Mouse (Mus musculus) B cell, adult 67 days (primary cell): ENCODE results near the gene Aamdc. TPM values are rescaled to one million over a fixed set of nuclear protein-coding genes. Genes with fewer than 3 reads are reported as not detected.

Experiments
- total RNA-seq, 2 experiments: library from RNA; stranded (reverse); gene quantifications; 4 replicates each; pipeline ENCODE4 v1.2.4; 2023

Aamdc gene
- 10 to 100 TPM in 1 of 2 experiments, 1 to 10 TPM in 1; 7.8 to 13.8 TPM for total RNA-seq

DNA sequence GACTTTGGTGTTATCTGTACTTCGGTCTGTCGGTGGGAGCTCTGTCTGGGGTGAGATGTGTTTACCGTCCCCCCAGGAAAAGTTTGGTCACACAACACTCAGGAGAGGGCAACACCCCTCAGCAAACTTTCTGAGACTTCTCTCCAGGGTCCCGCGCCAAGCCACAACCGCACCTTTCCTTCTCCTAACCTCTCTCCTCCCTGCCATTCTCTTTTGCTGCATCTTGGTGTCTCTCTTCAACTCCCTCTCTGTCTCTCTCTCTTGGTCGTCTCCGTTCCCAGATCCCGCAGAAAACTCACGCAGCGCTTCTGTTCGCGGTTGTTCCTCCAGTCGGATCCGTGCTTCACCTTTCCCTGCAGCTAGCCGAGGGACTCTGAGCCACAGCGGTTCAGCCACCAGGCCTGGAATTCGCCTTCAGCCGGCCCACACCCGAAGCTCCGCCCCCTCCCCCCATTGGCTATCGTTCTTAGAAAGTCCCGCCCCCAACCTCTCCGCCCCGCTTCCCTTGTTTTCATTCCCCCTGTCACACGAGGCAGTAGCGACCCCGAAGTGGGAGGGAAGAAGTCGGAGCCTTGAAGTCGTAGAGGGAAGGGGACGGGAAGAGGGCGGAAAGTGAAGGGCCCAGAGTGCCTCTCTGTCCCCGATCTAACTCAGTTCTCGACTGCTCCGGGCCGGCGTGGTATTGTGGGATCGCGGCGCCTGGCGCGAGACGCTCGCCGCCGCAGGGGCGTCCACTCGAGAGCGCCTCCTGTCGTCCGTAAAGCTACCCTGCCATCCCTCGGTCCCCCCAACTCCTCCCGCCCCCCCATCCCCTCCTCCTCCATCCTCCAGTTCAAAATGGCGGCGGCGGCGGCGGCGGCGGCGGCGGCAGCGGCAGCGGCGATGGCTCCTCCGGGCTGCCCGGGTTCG lies at the start of gene Aamdc, which contains the start of gene Rsf1:
Gene Aamdc (minus strand): TSS at position 431 of the 909 bp plus-strand sequence.
Gene Rsf1 (plus strand): TSS at position 823 of the 909 bp plus-strand sequence.

Other genes starting within 250 kb of the Aamdc start
- 1 to 10 TPM; 5.5 to 8.5 TPM for gene Usp35, start 247.5 kb downstream of the Aamdc start, total RNA-seq
- gene Kctd21, start 247.2 kb downstream of the Aamdc start, total RNA-seq, result 1 to 10 TPM; 2.0 to 2.1 TPM
- 10 to 100 TPM; 16.6 to 21.0 TPM for gene Alg8, start 207.9 kb downstream of the Aamdc start, total RNA-seq
- gene Ndufc2, start 179.5 kb downstream of the Aamdc start, total RNA-seq, result 10 to 100 TPM; 52.5 to 61.9 TPM
- gene Thrsp, start 161.8 kb downstream of the Aamdc start, total RNA-seq, result not detected
- 10 to 100 TPM in 1 of 2 experiments, 1 to 10 TPM in 1; 7.7 to 12.5 TPM for gene Kctd14, start 128.2 kb downstream of the Aamdc start, total RNA-seq
- 100 to 1,000 TPM in 1 of 2 experiments, 10 to 100 TPM in 1; 92.6 to 101 TPM for gene Ints4, start 98.5 kb downstream of the Aamdc start, total RNA-seq
- gene Rsf1, start 392 bp upstream of the Aamdc start, total RNA-seq, result 10 to 100 TPM; 72.1 to 77.8 TPM
- gene Clns1a, start 117.1 kb upstream of the Aamdc start, total RNA-seq, result 10 to 100 TPM; 56.7 to 57.8 TPM
- gene Aqp11, start 158.8 kb upstream of the Aamdc start, total RNA-seq, result 1 to 10 TPM in 1 of 2 experiments, under 1 TPM in 1; 0.17 to 1.3 TPM
- gene Pak1, start 209.0 kb upstream of the Aamdc start, total RNA-seq, result 1 to 10 TPM; 1.8 to 2.3 TPM